In the genomic region with DNA sequence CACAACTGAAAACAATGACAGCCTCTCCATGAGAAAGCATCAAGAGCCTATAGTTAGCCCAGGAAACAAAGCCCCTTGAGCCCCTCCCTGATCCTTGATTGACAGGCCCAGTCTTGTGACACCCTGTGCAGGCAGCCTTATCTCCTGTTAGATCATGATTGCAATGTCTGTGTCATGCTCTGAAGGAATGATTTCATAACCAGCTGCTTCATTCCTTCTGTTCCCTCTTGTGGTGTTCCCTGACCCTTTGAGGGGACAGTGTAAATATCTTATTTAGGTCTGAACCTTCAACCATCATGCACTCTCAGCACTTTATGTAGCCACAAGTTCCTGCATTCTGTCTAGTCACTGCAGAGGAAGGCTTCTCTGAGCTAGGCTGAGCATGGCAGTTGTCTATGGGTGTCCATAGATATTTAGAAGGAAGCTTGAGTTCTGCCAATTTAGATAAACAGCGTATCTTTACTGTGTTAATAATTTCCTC, we compare ENCODE assay signal across 1 mouse cellular context.
TF ChIP-seq lines count a peak whose summit lies in the region.

No protein-coding gene starts in this region.

TF ChIP-seq in MEL, 35 proteins besides CTCF, POLR2A, EP300 and RAD21 (continued from another document):
- TF ChIP-seq KAT2A (conservative IDR thresholded peaks at IDR 0.05; ENCODE audit: low read depth, low read length), result no peak
- TF ChIP-seq NRF1 (IDR thresholded peaks at IDR 0.05; ENCODE audit: insufficient read depth, low read depth, low read length, poor library complexity, severe bottlenecking), result peak; percentile 26; the same call in 1 of the 2 replicates
- peak; percentile 67 for TF ChIP-seq GATA1 (IDR thresholded peaks at IDR 0.05; ENCODE audit: low read depth, low read length)
- no peak for TF ChIP-seq MYC (IDR thresholded peaks at IDR 0.05; ENCODE audit: low read depth, low read length)
- no peak for TF ChIP-seq MAX (IDR thresholded peaks at IDR 0.05; ENCODE audit: low read length)
- TF ChIP-seq ETS1 (IDR thresholded peaks at IDR 0.05; ENCODE audit: low read depth, low read length), result peak; percentile 77
- TF ChIP-seq ZMIZ1 (IDR thresholded peaks at IDR 0.05; ENCODE audit: low read depth, low read length), result no peak
- no peak for TF ChIP-seq ZC3H11A (IDR thresholded peaks at IDR 0.05; ENCODE audit: low read depth, low read length)
- no peak for TF ChIP-seq UBTF (IDR thresholded peaks at IDR 0.05; ENCODE audit: borderline replicate concordance, insufficient read depth, low read depth, low read length)
- peak; percentile 81 for TF ChIP-seq TCF12 (IDR thresholded peaks at IDR 0.05; ENCODE audit: low read depth, low read length)
- no peak for TF ChIP-seq ELF1 (IDR thresholded peaks at IDR 0.05; ENCODE audit: low read depth, low read length)
- no peak for TF ChIP-seq SMC3 (IDR thresholded peaks at IDR 0.05; ENCODE audit: low read depth, low read length)
- TF ChIP-seq USF2 (IDR thresholded peaks at IDR 0.05; ENCODE audit: borderline replicate concordance in 1 of 2, insufficient read depth in 1 of 2, low read depth in 1 of 2, low read length in 2 of 2), result no peak
- no peak for TF ChIP-seq USF1 (IDR thresholded peaks at IDR 0.05; ENCODE audit: low read depth, low read length)
- no peak for TF ChIP-seq MAZ (IDR thresholded peaks at IDR 0.05; ENCODE audit: low read depth, low read length)
- 0 out of 2 replicates have a peak, but pooled peaks have one; percentile 32 for TF ChIP-seq HCFC1 (IDR thresholded peaks at IDR 0.05; ENCODE audit: low read depth, low read length)
- TF ChIP-seq CHD2 (IDR thresholded peaks at IDR 0.05; ENCODE audit: low read length), result no peak
